Mouse (Mus musculus) spleen, adult 2 months (tissue): ENCODE results near the gene Oasl2. TPM values are rescaled to one million over a fixed set of nuclear protein-coding genes. Genes with fewer than 3 reads are reported as not detected.
A peak's percentile ranks its signal among the peaks of the same experiment; 100 is the strongest.

Experiments used
- DNase-seq, 2 experiments: peaks; one replicate each; pipeline versions ENCODE4 v3.0.0 to v3.0.0-alpha.2; 2012 to 2021; ENCODE audit warnings: low spot score in 2 of 2, low read depth in 1 of 2
- H3K27ac ChIP-seq: fragments of 200-500 bp; 2 replicates; pipeline ENCODE4 v1.5.1; 2012; ENCODE audit warnings: low read length, inconsistent platforms; ENCODE audit not compliant: insufficient read depth
- H3K27me3 ChIP-seq: fragments of 200-500 bp; 2 replicates; pipeline ENCODE4 v1.6.1; 2012; ENCODE audit warnings: mild to moderate bottlenecking, moderate library complexity, low read length, inconsistent platforms; ENCODE audit not compliant: control insufficient read depth, insufficient read depth
- H3K36me3 ChIP-seq: fragments of 200-500 bp; 2 replicates; pipeline ENCODE4 v1.6.1; 2012; ENCODE audit warnings: mild to moderate bottlenecking, low read length, inconsistent platforms; ENCODE audit not compliant: control insufficient read depth, insufficient read depth
- H3K4me1 ChIP-seq: fragments of 200-500 bp; 2 replicates; pipeline ENCODE4 v1.6.1; 2011; ENCODE audit warnings: inconsistent platforms; ENCODE audit not compliant: control insufficient read depth, insufficient read depth, insufficient read length
- H3K4me3 ChIP-seq: fragments of 200-500 bp; 2 replicates; pipeline ENCODE4 v1.5.1; 2011; ENCODE audit warnings: mild to moderate bottlenecking, inconsistent platforms; ENCODE audit not compliant: insufficient read depth, insufficient read length; ENCODE audit errors: extremely low read depth
- CTCF ChIP-seq: fragments of 200-500 bp; IDR thresholded peaks from 2 replicates; pipeline ENCODE4 v1.5.1; 2011; ENCODE audit warnings: mild to moderate bottlenecking, inconsistent platforms; ENCODE audit not compliant: insufficient read depth, insufficient read length, insufficient replicate concordance; ENCODE audit errors: extremely low read depth
- POLR2A ChIP-seq: fragments of 200-500 bp; IDR thresholded peaks from 2 replicates; pipeline ENCODE4 v1.6.1; 2011; ENCODE audit warnings: low read depth, low read length, inconsistent platforms
- WGBS: fragments of 180-500 bp; shearing (Covaris S2); methylation state at CpG from one replicate; pipeline ENCODE4 v1.1.7; 2018; 5-methylcytosine and 5-hydroxymethylcytosine counted together
- polyA plus RNA-seq: library from polyadenylated mRNA; depleted of rRNA; stranded (reverse); fragments of >200 nt; gene quantifications from 2 replicates; pipeline ENCODE4 v1.2.3, GENCODE M21; 2012

The Oasl2 gene
- polyA plus RNA-seq, 1 experiment: 5.8 TPM

GRCm38 (mm10) chr5:114888995-114889394 lies 7.7 kb upstream of the Oasl2 start:
- no peaks in the 10 kb centered on the region for H3K36me3 ChIP-seq
- WGBS: 95% methylated on average over 2 of the region's 2 CpGs
- H3K4me3 ChIP-seq: no peak overlapping the region
- no peak for DNase-seq
- TF ChIP-seq CTCF (no peak), POLR2A (no peak)
- H3K27me3 ChIP-seq: no peaks in the 10 kb centered on the region
- no peak overlapping the region for H3K27ac ChIP-seq
- no peaks in the 10 kb centered on the region for H3K4me1 ChIP-seq

- Histone ChIP-seq H3K27ac (no peak overlapping the region), H3K36me3 (no peaks in the 10 kb centered on the region), H3K27me3 (no peaks in the 10 kb centered on the region), H3K4me1 (peaks cover 7% of the 10 kb centered on the region; the same call in 1 of the 2 replicates), H3K4me3 (no peak overlapping the region)
- WGBS: 90% methylated on average over 4 of the region's 4 CpGs
- DNase-seq: no peak
- TF ChIP-seq CTCF (no peak), POLR2A (no peak)
These were observed 1.2 kb upstream of the Oasl2 start for GRCm38 (mm10) chr5:114895542-114895941.

- Histone ChIP-seq H3K4me1 (peaks cover 7% of the 10 kb centered on the region; the same call in 1 of the 2 replicates), H3K4me3 (peak overlapping the region; percentile 55), H3K27ac (peak overlapping the region; percentile 36), H3K36me3 (no peaks in the 10 kb centered on the region), H3K27me3 (no peaks in the 10 kb centered on the region)
- TF ChIP-seq CTCF: no peak
- TF ChIP-seq POLR2A: no peak
- peak in 1 of 2 experiments; percentile 14 for DNase-seq
- 1% methylated on average over 7 of the region's 7 CpGs for WGBS
These were observed 648 bp downstream of the Oasl2 start for GRCm38 (mm10) chr5:114897374-114897793.

DNA sequence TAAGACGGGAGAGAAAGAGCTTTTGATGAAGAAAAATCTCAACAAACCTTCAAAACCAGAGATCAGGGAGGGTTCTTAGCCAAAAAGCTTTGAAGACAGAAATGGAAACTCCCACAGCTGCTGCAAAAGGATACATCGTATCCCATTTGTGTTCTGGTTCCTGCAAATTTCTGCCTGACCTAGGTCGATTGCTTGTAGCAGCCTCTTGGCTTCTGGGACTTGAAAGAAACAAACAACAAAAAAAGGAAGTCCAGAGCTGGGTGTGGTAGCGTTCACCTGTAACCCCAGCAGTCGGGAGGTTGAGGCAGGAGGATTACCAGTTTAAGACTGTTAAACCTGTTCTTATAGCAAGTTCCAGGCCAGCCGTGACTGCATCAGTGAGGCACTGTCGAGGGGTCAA lies 2.1 kb downstream of the Oasl2 start:
- TF ChIP-seq CTCF (no peak), POLR2A (no peak)
- Histone ChIP-seq H3K4me1 (peaks cover 7% of the 10 kb centered on the region; the same call in 1 of the 2 replicates), H3K27ac (no peak overlapping the region), H3K27me3 (no peaks in the 10 kb centered on the region), H3K36me3 (no peaks in the 10 kb centered on the region), H3K4me3 (no peak overlapping the region)
- DNase-seq: no peak
- WGBS: 28% methylated on average over 7 of the region's 7 CpGs

DNA sequence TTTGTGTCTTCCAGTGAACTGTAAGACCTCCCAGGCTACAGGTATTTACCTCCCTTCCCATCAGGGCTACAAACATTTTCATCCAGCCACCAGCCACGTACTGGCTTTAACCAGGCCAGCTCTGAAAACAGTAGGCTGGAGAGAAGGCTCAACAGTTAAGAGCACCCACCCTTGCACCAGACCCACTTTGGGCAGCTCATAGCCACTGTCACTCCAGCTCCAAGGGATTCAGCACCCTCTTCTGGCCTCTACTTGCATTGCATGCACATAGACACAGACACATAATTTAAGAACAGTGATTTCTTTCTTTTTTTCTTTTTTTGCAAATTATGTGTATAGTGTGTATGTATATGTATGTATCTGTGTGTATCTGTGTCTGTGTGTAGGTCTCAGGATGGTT lies 5.7 kb downstream of the Oasl2 start:
- H3K27me3 ChIP-seq: no peaks in the 10 kb centered on the region
- 74% methylated on average over 1 of the region's 1 CpGs for WGBS
- peaks cover 10% of the 10 kb centered on the region for H3K36me3 ChIP-seq
- peak; percentile 68; the same call in 1 of the 2 replicates for TF ChIP-seq CTCF
- no peak for TF ChIP-seq POLR2A
- H3K27ac ChIP-seq: no peak overlapping the region
- peaks cover 3% of the 10 kb centered on the region; the same call in 1 of the 2 replicates for H3K4me1 ChIP-seq
- H3K4me3 ChIP-seq: no peak overlapping the region
- DNase-seq: peak in 1 of 2 experiments; percentile 39

- no peak for DNase-seq
- Histone ChIP-seq H3K27ac (no peak overlapping the region), H3K4me3 (no peak overlapping the region), H3K36me3 (peaks cover 10% of the 10 kb centered on the region), H3K27me3 (no peaks in the 10 kb centered on the region), H3K4me1 (no peaks in the 10 kb centered on the region)
- 93% methylated on average over 13 of the region's 13 CpGs for WGBS
- TF ChIP-seq POLR2A (no peak), CTCF (no peak)
These were observed 12.0 kb downstream of the Oasl2 start for GRCm38 (mm10) chr5:114908598-114909305.

- Histone ChIP-seq H3K27ac (no peak overlapping the region), H3K27me3 (no peaks in the 10 kb centered on the region), H3K4me1 (peaks cover 9% of the 10 kb centered on the region; the same call in 1 of the 2 replicates), H3K36me3 (no peaks in the 10 kb centered on the region), H3K4me3 (no peak overlapping the region)
- no peak for DNase-seq
- TF ChIP-seq POLR2A (no peak), CTCF (no peak)
- 82% methylated on average over 4 of the region's 4 CpGs for WGBS
These were observed 16.9 kb downstream of the Oasl2 start for GRCm38 (mm10) chr5:114913686-114914085.
